Mouse (Mus musculus) hindbrain, embryonic 16.5 days (tissue): ENCODE results near the gene 2610008E11Rik. TPM values are rescaled to one million over a fixed set of nuclear protein-coding genes. Genes with fewer than 3 reads are reported as not detected.
"Not testable (repeated sequence)": the region's sequence is repeated elsewhere in the genome, so short reads cannot be mapped to it uniquely, and the experiment has no call there.

Experiments used
- ATAC-seq: fragments of 200-750 bp; cut with Nextera tagmentation; 2 replicates; pipeline ENCODE4 v1.8.0; 2017; ENCODE audit warnings: moderate TSS enrichment, moderate library complexity
- H3K27ac ChIP-seq: fragments of 300-500 bp; sonication (generic); 2 replicates; pipeline ENCODE4 v1.5.1; 2014; ENCODE audit warnings: low read depth, mild to moderate bottlenecking, control low read depth, low read length, moderate library complexity
- H3K27me3 ChIP-seq: fragments of 300-500 bp; sonication (generic); replicated peaks from 2 replicates; pipeline ENCODE4 v1.6.1; 2014; ENCODE audit warnings: low read length; ENCODE audit not compliant: control insufficient read depth, insufficient read depth
- H3K36me3 ChIP-seq: fragments of 300-500 bp; sonication (generic); 2 replicates; pipeline ENCODE4 v1.6.1; 2014; ENCODE audit warnings: mild to moderate bottlenecking, low read length, moderate library complexity, mixed read lengths; ENCODE audit not compliant: control insufficient read depth, insufficient read depth
- H3K4me1 ChIP-seq: fragments of 300-500 bp; sonication (generic); 2 replicates; pipeline ENCODE4 v1.6.1; 2014; ENCODE audit warnings: low read depth, low read length; ENCODE audit not compliant: control insufficient read depth, insufficient read depth
- H3K4me2 ChIP-seq: fragments of 300-500 bp; sonication (generic); 2 replicates; pipeline ENCODE4 v1.6.1; 2014; ENCODE audit warnings: mild to moderate bottlenecking, low read length, control low read depth, moderate library complexity
- H3K4me3 ChIP-seq: fragments of 300-500 bp; sonication (generic); 2 replicates; pipeline ENCODE4 v1.5.1; 2014; ENCODE audit warnings: mild to moderate bottlenecking, low read length, control low read depth, moderate library complexity
- H3K9ac ChIP-seq: fragments of 300-500 bp; sonication (generic); 2 replicates; pipeline ENCODE4 v1.6.1; 2014; ENCODE audit warnings: low read depth, mild to moderate bottlenecking, control low read depth, low read length, moderate library complexity
- H3K9me3 ChIP-seq: fragments of 300-500 bp; sonication (generic); 2 replicates; pipeline ENCODE4 v1.6.1; 2014; ENCODE audit warnings: mild to moderate bottlenecking, low read length, moderate library complexity; ENCODE audit not compliant: control insufficient read depth
- whole genome bisulfite sequencing: fragments of 180-500 bp; shearing (Covaris S2); extraction: QIAGEN DNeasy Blood & Tissue Kit; methylation state at CpG from one replicate; pipeline ENCODE4 v1.1.7; 2014; 5-methylcytosine and 5-hydroxymethylcytosine counted together
- polyA plus RNA-seq: library from polyadenylated mRNA; unstranded; fragments of >200 nt; fragmentation: Nextera tagmentation; extraction: Ambion mirVana; gene quantifications from 2 replicates; pipeline ENCODE4 v1.2.1, GENCODE M21; 2015

2610008E11Rik gene
- polyA plus RNA-seq, 1 experiment from 2014 or later = 38.5 TPM

DNA sequence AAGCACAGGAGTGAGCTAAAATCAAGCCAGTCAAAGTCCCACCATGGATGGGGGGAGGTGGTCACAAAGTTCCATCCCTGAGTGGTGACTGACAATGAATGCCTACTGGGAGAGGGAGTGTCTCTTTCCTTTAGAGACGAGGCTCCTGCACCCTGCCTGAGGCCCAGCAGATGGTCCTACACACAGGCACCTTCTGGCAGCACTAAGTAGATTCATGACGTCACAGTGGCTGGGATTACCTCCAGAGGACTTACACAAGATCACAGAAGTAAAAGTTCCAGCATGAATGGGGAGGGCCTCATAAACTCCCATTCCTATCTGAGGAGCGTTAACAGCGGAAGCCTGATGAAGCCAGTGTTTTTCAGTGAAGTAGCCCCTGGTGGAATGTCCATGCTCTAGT is 8.4 kb downstream of the 2610008E11Rik start:
- Histone ChIP-seq H3K27me3 (no peaks in the 10 kb centered on the region), H3K4me1 (no peaks in the 10 kb centered on the region; the same call in 1 of the 2 replicates), H3K4me3 (no peak overlapping the region), H3K27ac (no peak overlapping the region), H3K9ac (no peak overlapping the region), H3K36me3 (peaks cover 48% of the 10 kb centered on the region), H3K4me2 (no peak overlapping the region), H3K9me3 (peaks cover 4% of the 10 kb centered on the region; the same call in 1 of the 2 replicates)
- WGBS = 67% methylated on average over 4 of the region's 4 CpGs
- no peak for ATAC-seq

DNA sequence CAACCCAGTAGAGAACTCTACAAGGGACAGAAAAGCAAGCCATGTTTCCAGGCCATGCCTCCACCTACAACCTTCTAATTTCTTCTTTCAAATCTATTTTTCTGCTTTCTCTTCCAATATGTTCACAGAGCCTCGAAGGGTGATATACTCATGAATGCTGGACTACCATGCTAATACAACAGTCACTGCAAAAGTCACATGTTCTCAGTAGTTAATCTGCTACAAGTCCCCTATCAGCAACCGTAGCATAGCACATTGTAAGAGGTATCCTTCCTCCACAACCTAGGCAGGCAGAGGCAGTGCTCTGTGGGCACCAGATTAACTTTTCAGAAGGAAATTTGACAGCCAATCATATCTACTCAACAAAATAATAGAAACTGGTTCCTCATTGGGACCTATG is 10.8 kb downstream of the 2610008E11Rik start:
- no peak overlapping the region for H3K4me2 ChIP-seq
- H3K9me3 ChIP-seq = peaks cover 4% of the 10 kb centered on the region; the same call in 1 of the 2 replicates
- H3K36me3 ChIP-seq = peaks cover 36% of the 10 kb centered on the region
- H3K9ac ChIP-seq = no peak overlapping the region
- WGBS = 100% methylated on average over 2 of the region's 2 CpGs
- H3K27ac ChIP-seq = no peak overlapping the region
- no peak overlapping the region for H3K4me3 ChIP-seq
- H3K4me1 ChIP-seq = no peaks in the 10 kb centered on the region; the same call in 1 of the 2 replicates
- no peak for ATAC-seq
- H3K27me3 ChIP-seq = no peaks in the 10 kb centered on the region

DNA sequence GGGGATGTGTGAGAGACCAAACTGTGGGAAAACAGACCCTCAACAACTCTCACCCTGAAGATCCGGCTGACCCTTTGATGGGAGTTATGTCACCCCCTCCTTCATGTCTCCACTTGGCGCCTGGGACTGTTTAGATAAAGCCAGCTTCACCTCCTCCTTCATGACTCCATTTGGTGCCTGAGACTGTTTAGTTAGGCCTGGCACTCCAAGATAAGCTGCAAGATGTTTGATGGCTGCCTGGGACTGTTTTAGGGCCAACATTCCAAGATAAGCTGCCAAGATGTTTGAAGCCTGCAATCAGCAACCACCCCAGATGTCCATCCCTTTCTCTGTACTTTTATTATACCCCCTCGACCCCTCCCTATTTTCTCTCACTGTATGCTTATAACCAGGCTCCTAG is 40.0 kb downstream of the 2610008E11Rik start:
- Histone ChIP-seq H3K36me3 (peaks cover 16% of the 10 kb centered on the region), H3K9me3 (peaks cover 14% of the 10 kb centered on the region)
- H3K4me2 ChIP-seq, H3K27ac ChIP-seq, H3K9ac ChIP-seq, H3K4me3 ChIP-seq, ATAC-seq, H3K4me1 ChIP-seq, H3K27me3 ChIP-seq: not testable (repeated sequence)
- 97% methylated on average over 3 of the region's 3 CpGs for WGBS

DNA sequence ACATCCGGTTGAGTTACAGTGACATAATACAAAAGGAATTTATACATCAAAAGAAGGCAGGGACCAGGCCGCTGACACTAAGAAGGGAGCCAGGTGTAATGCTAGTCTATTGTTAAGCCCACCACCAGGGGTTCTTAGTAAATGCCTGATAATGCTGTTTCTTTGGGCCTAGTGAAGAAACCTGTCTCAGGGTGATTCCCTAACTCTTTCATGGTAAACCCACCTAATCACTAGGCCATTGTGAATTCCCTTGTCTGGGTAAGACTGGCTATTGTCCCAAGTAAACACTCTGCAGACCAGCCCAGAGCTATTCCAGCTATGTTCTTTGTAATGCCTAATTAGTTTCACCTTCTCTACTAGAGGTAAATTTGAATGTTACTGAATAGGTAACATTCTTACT is 54.9 kb downstream of the 2610008E11Rik start:
- H3K9ac ChIP-seq, H3K4me1 ChIP-seq, H3K27me3 ChIP-seq, H3K36me3 ChIP-seq, H3K9me3 ChIP-seq, ATAC-seq, H3K4me3 ChIP-seq, H3K4me2 ChIP-seq, H3K27ac ChIP-seq: not testable (repeated sequence)
- 93% methylated on average over 2 of the region's 2 CpGs for WGBS

DNA sequence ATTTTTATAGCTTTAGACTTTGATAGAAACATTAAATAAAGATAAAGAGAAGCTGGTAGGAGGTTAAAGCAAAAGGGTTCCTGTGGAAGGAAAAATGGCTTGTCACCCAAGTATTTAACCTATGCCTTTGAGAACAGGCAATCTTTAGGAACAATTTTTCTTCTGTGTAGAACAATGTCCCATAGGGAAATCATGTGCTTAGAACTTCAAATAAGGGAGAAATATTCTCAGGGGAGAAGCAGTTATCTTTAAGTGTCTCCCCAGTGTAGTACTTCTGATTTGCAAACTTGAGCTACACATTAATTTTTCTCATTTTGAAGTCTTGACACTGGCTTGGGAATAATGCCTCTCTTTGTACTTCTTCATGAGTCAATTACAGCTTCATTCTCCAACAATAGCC is 69.0 kb downstream of the 2610008E11Rik start, which contains the start of gene Olfr57:
Gene Olfr57 (plus strand): TSS at position 301 of the 400 bp plus-strand sequence.
- Histone ChIP-seq H3K4me2 (no peak within 1 kb of the TSS), H3K27me3 (no peaks in the 10 kb centered on the region), H3K4me3 (no peak within 1 kb of the TSS), H3K9ac (no peak within 1 kb of the TSS), H3K4me1 (no peaks in the 10 kb centered on the region), H3K9me3 (0 out of 2 replicates have a peak, but pooled peaks cover 2% of the 10 kb centered on the region), H3K27ac (no peak within 1 kb of the TSS), H3K36me3 (no peaks in the 10 kb centered on the region)
- no peak for ATAC-seq

Other genes starting within 250 kb of the 2610008E11Rik start
- not detected in 2 replicates for gene Olfr1356, start 245.4 kb downstream of the 2610008E11Rik start, polyA plus RNA-seq
- not detected in 2 replicates for gene Olfr1355, start 222.1 kb downstream of the 2610008E11Rik start, polyA plus RNA-seq
- not detected in 2 replicates for gene Olfr1354, start 184.4 kb downstream of the 2610008E11Rik start, polyA plus RNA-seq
- not detected in 2 replicates for gene Olfr8, start 147.0 kb downstream of the 2610008E11Rik start, polyA plus RNA-seq
- gene Olfr1353, start 134.3 kb downstream of the 2610008E11Rik start, polyA plus RNA-seq = not detected in 2 replicates
- gene Olfr1352, start 116.5 kb downstream of the 2610008E11Rik start, polyA plus RNA-seq = not detected in 2 replicates
- gene Olfr1351, start 85.1 kb downstream of the 2610008E11Rik start, polyA plus RNA-seq = not detected in 2 replicates
- 0.31 and 0.45 TPM in 2 replicates for gene Olfr57, start 68.9 kb downstream of the 2610008E11Rik start, polyA plus RNA-seq
- gene Vmn2r80, start 51.2 kb upstream of the 2610008E11Rik start, polyA plus RNA-seq = not detected in 2 replicates
- not detected in 2 replicates for gene Vmn2r81, start 150.1 kb upstream of the 2610008E11Rik start, polyA plus RNA-seq